Mouse (Mus musculus) embryonic fibroblast, embryonic 13.5 days (primary cell): Measurements from ENCODE around the gene Rflna. TPM values are rescaled to one million over a fixed set of nuclear protein-coding genes. Genes with fewer than 3 reads are reported as not detected.

Source experiments
- H3K27ac ChIP-seq: 2 replicates; pipeline ENCODE4 v1.5.1; 2012; ENCODE audit warnings: low read length, control low read depth, inconsistent platforms; ENCODE audit not compliant: insufficient read depth
- H3K4me1 ChIP-seq: 2 replicates; pipeline ENCODE4 v1.6.1; 2011; ENCODE audit warnings: low read length; ENCODE audit not compliant: control insufficient read depth, insufficient read depth
- H3K4me3 ChIP-seq: 2 replicates; pipeline ENCODE4 v1.5.1; 2011; ENCODE audit warnings: mild to moderate bottlenecking, control low read depth, low read length; ENCODE audit not compliant: insufficient read depth
- CTCF ChIP-seq: IDR thresholded peaks from 2 replicates; pipeline ENCODE4 v1.5.1; 2011; ENCODE audit warnings: mild to moderate bottlenecking, control low read depth, low read length, moderate library complexity, borderline replicate concordance; ENCODE audit not compliant: insufficient read depth
- POLR2A ChIP-seq: IDR thresholded peaks from 2 replicates; pipeline ENCODE4 v1.6.1; 2011; ENCODE audit warnings: low read depth, mild to moderate bottlenecking, control low read depth, low read length, moderate library complexity
- polyA plus RNA-seq: library from polyadenylated mRNA; stranded (reverse); fragments of >200 nt; gene quantifications from 2 replicates; pipeline ENCODE4 v1.2.4, GENCODE M21; 2011; ENCODE audit warnings: low read depth; ENCODE audit not compliant: missing spikeins, insufficient read length

The Rflna gene
- polyA plus RNA-seq, 1 experiment, result 7.7 TPM

DNA sequence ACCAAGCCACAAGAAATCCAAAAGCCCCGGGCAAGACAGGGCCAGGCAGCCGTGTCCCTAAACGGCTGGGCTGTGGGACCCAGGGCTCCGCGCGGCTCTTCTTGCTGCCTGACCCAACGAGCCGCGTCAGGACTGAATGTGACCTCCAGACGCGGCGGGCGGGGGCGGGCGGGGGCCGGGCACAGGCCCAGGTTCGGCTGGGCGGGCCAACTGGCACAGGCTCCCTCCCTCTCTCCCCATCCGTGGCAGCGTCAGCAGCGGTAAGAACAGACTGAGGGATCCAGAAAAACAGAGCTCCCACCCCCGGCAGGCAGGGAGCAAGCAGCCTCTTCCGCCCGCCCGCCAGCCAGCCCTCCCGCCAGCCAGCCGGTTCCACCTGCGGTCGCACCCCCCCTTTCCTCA lies 55.2 kb downstream of the Rflna start:
- Histone ChIP-seq H3K4me1 (peaks cover 8% of the 10 kb centered on the region), H3K27ac (peak overlapping the region; percentile 68), H3K4me3 (peak overlapping the region; percentile 70)
- peak; percentile 49 for TF ChIP-seq POLR2A
- no peak for TF ChIP-seq CTCF

Other genes starting within 250 kb of the Rflna start
- gene Ccdc92, start 140.8 kb upstream of the Rflna start, polyA plus RNA-seq, result 1.5 and 2.6 TPM in 2 replicates
- 43.0 and 54.0 TPM in 2 replicates for gene Zfp664, start 140.5 kb upstream of the Rflna start, polyA plus RNA-seq
- 110 and 130 TPM in 2 replicates for gene Ncor2, start 176.0 kb downstream of the Rflna start, polyA plus RNA-seq